Mouse (Mus musculus) cerebellum, adult 2 months (tissue): ENCODE data around the gene Hes5.

ENCODE experiments used
- CTCF ChIP-seq: fragments of 200-500 bp; IDR thresholded peaks from 2 replicates; pipeline ENCODE4 v1.5.1; 2011; ENCODE audit warnings: low read depth, mild to moderate bottlenecking, control low read depth, low read length, moderate library complexity, borderline replicate concordance; ENCODE audit not compliant: insufficient read depth
- POLR2A ChIP-seq: fragments of 200-500 bp; IDR thresholded peaks from 2 replicates; pipeline ENCODE4 v1.6.1; 2011; ENCODE audit warnings: low read length, control low read depth, borderline replicate concordance; ENCODE audit not compliant: insufficient read depth

- TF ChIP-seq POLR2A = no peak
- TF ChIP-seq CTCF = no peak
Measured at GRCm38 (mm10) chr4:154928395-154929087, 32.2 kb upstream of the Hes5 start, which contains the start of gene Tnfrsf14.
